In genomic region chr13:44316747-44317446, GRCm38 (mm10) we compare ENCODE assay signal across 18 mouse cellular contexts.
DNase-seq lines count a peak whose midpoint lies in the region; ATAC-seq and TF ChIP-seq lines count a peak whose summit lies in the region.
"Had no signal": no experiment of that assay in that cellular context is flagged by ENCODE, and none has a peak within 500 bp of the region (broad histone marks: within the 10 kb centered on the region; RNA-seq: fewer than 3 reads in every experiment).

No protein-coding gene starts in this region.

- no peak for TF ChIP-seq POLR2A in thymus, adult 2 months (IDR thresholded peaks at IDR 0.05; ENCODE audit: control insufficient read depth, extremely low read depth, insufficient read depth, low read length, poor library complexity)

- no peak overlapping the region for H3K4me3 ChIP-seq in forebrain, embryonic 11.5 days (ENCODE audit: low read depth, low read length)
- no peak overlapping the region for H3K4me3 ChIP-seq in forebrain, postnatal 0 days (ENCODE audit: low read depth, low read length)
- no peak overlapping the region for H3K4me3 ChIP-seq in kidney, embryonic 15.5 days (replicated peaks)
- no peak overlapping the region for H3K4me3 ChIP-seq in thymus, adult 2 months (ENCODE audit: control insufficient read depth, insufficient read depth, low read length)
- H3K4me3 ChIP-seq: embryonic facial prominence, embryonic 15.5 days; heart, embryonic 15.5 days; midbrain, embryonic 13.5 days; neural tube, embryonic 15.5 days had no signal

- H3K4me1 ChIP-seq in forebrain, embryonic 11.5 days (replicated peaks; ENCODE audit: control insufficient read depth, insufficient read depth, low read length), result peaks cover 8% of the 10 kb centered on the region; the same call in 1 of the 2 replicates
- H3K4me1 ChIP-seq in forebrain, postnatal 0 days (ENCODE audit: insufficient read depth), result no peaks in the 10 kb centered on the region
- peaks cover 12% of the 10 kb centered on the region for H3K4me1 ChIP-seq in kidney, embryonic 15.5 days
- H3K4me1 ChIP-seq in thymus, adult 2 months (replicated peaks; ENCODE audit: control insufficient read depth, insufficient read depth, low read length), result no peaks in the 10 kb centered on the region
- H3K4me1 ChIP-seq: embryonic facial prominence, embryonic 15.5 days; heart, embryonic 15.5 days; midbrain, embryonic 13.5 days; neural tube, embryonic 15.5 days had no signal

- no peaks in the 10 kb centered on the region for H3K27me3 ChIP-seq in forebrain, embryonic 11.5 days (ENCODE audit: control insufficient read depth, insufficient read depth, low read length)
- no peaks in the 10 kb centered on the region for H3K27me3 ChIP-seq in forebrain, postnatal 0 days (ENCODE audit: insufficient read depth, low read length)
- H3K27me3 ChIP-seq in kidney, embryonic 15.5 days, result no peaks in the 10 kb centered on the region
- H3K27me3 ChIP-seq in thymus, adult 2 months (ENCODE audit: control insufficient read depth, insufficient read depth, low read length), result no peaks in the 10 kb centered on the region
- H3K27me3 ChIP-seq: embryonic facial prominence, embryonic 15.5 days; heart, embryonic 15.5 days; midbrain, embryonic 13.5 days; neural tube, embryonic 15.5 days had no signal

- no peak for DNase-seq in forebrain, embryonic 11.5 days (ENCODE audit: low spot score)
- no peak for DNase-seq in forebrain, postnatal 0 days
- DNase-seq in kidney, postnatal 14 days, result no peak
- peak; percentile 6 for DNase-seq in urinary bladder, postnatal 25 days (ENCODE audit: low spot score)
- DNase-seq in urinary bladder, postnatal 4 days (ENCODE audit: low spot score in 2 of 2), result no peak
- DNase-seq in layer of hippocampus, postnatal 10 days (ENCODE audit: low spot score in 2 of 2), result no peak
- no peak for DNase-seq in thymus, adult 2 months
- DNase-seq: adrenal gland, postnatal 36 days; B cell, adult 2 months; cerebellum, adult 18-20 months; kidney, adult 8-10 months; liver, postnatal 0 days; thymus, postnatal 4 days had no signal

- no peak overlapping the region for H3K27ac ChIP-seq in forebrain, embryonic 11.5 days (ENCODE audit: low read depth, low read length)
- no peak overlapping the region for H3K27ac ChIP-seq in forebrain, postnatal 0 days (ENCODE audit: low read depth, low read length)
- peak overlapping the region; percentile 71 for H3K27ac ChIP-seq in kidney, embryonic 15.5 days
- H3K27ac ChIP-seq in thymus, adult 2 months (ENCODE audit: control insufficient read depth, insufficient read depth, low read length), result no peak overlapping the region
- H3K27ac ChIP-seq: embryonic facial prominence, embryonic 15.5 days; heart, embryonic 15.5 days; midbrain, embryonic 13.5 days; neural tube, embryonic 15.5 days had no signal

- ATAC-seq in forebrain, embryonic 11.5 days (replicated peaks; ENCODE audit: low FRiP score), result peak; percentile 27; the same call in 1 of the 2 replicates
- ATAC-seq in forebrain, postnatal 0 days, result no peak
- ATAC-seq in kidney, embryonic 15.5 days (replicated peaks; ENCODE audit: low FRiP score), result peak; percentile 79
- ATAC-seq: liver, postnatal 0 days; midbrain, embryonic 13.5 days had no signal

- H3K9me3 ChIP-seq in forebrain, embryonic 11.5 days (ENCODE audit: control insufficient read depth, low read length), result peaks cover 2% of the 10 kb centered on the region; the same call in 1 of the 2 replicates
- H3K9me3 ChIP-seq in forebrain, postnatal 0 days (ENCODE audit: low read length), result no peaks in the 10 kb centered on the region
- H3K9me3 ChIP-seq in kidney, embryonic 15.5 days (replicated peaks), result no peaks in the 10 kb centered on the region
- H3K9me3 ChIP-seq: embryonic facial prominence, embryonic 15.5 days; heart, embryonic 15.5 days; midbrain, embryonic 13.5 days; neural tube, embryonic 15.5 days had no signal

- 54% methylated on average over 13 of the region's 13 CpGs for WGBS in forebrain, embryonic 11.5 days
- WGBS in forebrain, postnatal 0 days, result 63% methylated on average over 13 of the region's 13 CpGs
- 33% methylated on average over 13 of the region's 13 CpGs for WGBS in kidney, embryonic 15.5 days
- 90% methylated on average over 13 of the region's 13 CpGs for WGBS in thymus, adult 2 months

- no peaks in the 10 kb centered on the region for H3K36me3 ChIP-seq in forebrain, embryonic 11.5 days (ENCODE audit: control insufficient read depth, insufficient read depth, low read length)
- no peaks in the 10 kb centered on the region for H3K36me3 ChIP-seq in forebrain, postnatal 0 days (ENCODE audit: insufficient read depth)
- H3K36me3 ChIP-seq in kidney, embryonic 15.5 days, result no peaks in the 10 kb centered on the region
- H3K36me3 ChIP-seq in thymus, adult 2 months (ENCODE audit: control insufficient read depth, insufficient read depth, low read length), result no peaks in the 10 kb centered on the region
- H3K36me3 ChIP-seq: embryonic facial prominence, embryonic 15.5 days; heart, embryonic 15.5 days; midbrain, embryonic 13.5 days; neural tube, embryonic 15.5 days had no signal

- no peak for TF ChIP-seq CTCF in forebrain, postnatal 0 days (IDR thresholded peaks at IDR 0.05; ENCODE audit: low read depth)
- TF ChIP-seq CTCF in thymus, adult 2 months (IDR thresholded peaks at IDR 0.05; ENCODE audit: borderline replicate concordance, control insufficient read depth, extremely low read depth, insufficient read depth, low read length, poor library complexity), result no peak

- no peak overlapping the region for H3K9ac ChIP-seq in forebrain, embryonic 11.5 days (ENCODE audit: low read length)
- no peak overlapping the region for H3K9ac ChIP-seq in forebrain, postnatal 0 days
- H3K9ac ChIP-seq in kidney, embryonic 15.5 days, result no peak overlapping the region
- H3K9ac ChIP-seq: embryonic facial prominence, embryonic 15.5 days; heart, embryonic 15.5 days; liver, postnatal 0 days; midbrain, embryonic 13.5 days; neural tube, embryonic 15.5 days had no signal

- no peak overlapping the region for H3K4me2 ChIP-seq in forebrain, embryonic 11.5 days (ENCODE audit: low read depth, low read length, severe bottlenecking)
- H3K4me2 ChIP-seq in forebrain, postnatal 0 days (ENCODE audit: low read depth), result no peak overlapping the region
- H3K4me2 ChIP-seq in kidney, embryonic 15.5 days, result no peak overlapping the region
- H3K4me2 ChIP-seq: embryonic facial prominence, embryonic 15.5 days; heart, embryonic 15.5 days; midbrain, embryonic 13.5 days; neural tube, embryonic 15.5 days had no signal
